Mouse (Mus musculus) MEL (cell line): ENCODE measurements around the gene Ttc17. TPM values are rescaled to one million over a fixed set of nuclear protein-coding genes. Genes with fewer than 3 reads are reported as not detected.
A peak's percentile ranks its signal among the peaks of the same experiment; 100 is the strongest.

Source experiments
- DNase-seq: peaks from one replicate; pipeline ENCODE4 v3.0.0; 2011; ENCODE audit warnings: low read depth, low spot score
- H3K27ac ChIP-seq: 2 replicates; pipeline ENCODE4 v1.5.1; 2012; ENCODE audit warnings: low read depth, mild to moderate bottlenecking, control low read depth, low read length, moderate library complexity; ENCODE audit not compliant: control insufficient read depth
- H3K27me3 ChIP-seq, 2 experiments: fragments of 150-350 bp in 1 of 2; sonication (generic) in 1 of 2; 2 replicates each; pipeline ENCODE4 v1.6.1; 2012; ENCODE audit warnings: low read length in 2 of 2, mild to moderate bottlenecking in 2 of 2, improper control_type of control experiment in 1 of 2, moderate library complexity in 1 of 2; ENCODE audit not compliant: insufficient read depth in 2 of 2, control insufficient read depth in 1 of 2
- H3K36me3 ChIP-seq, 2 experiments: 2 replicates each; pipeline ENCODE4 v1.6.1; 2012 to 2014; ENCODE audit warnings: low read length in 2 of 2, improper control_type of control experiment in 1 of 2, inconsistent platforms in 1 of 2, mild to moderate bottlenecking in 1 of 2; ENCODE audit not compliant: insufficient read depth in 2 of 2, control insufficient read depth in 1 of 2
- H3K4me1 ChIP-seq, 2 experiments: fragments of 150-350 bp in 1 of 2; sonication (generic) in 1 of 2; 2 replicates each; pipeline ENCODE4 v1.6.1; 2012; ENCODE audit warnings: low read length in 2 of 2, improper control_type of control experiment in 1 of 2, mild to moderate bottlenecking in 1 of 2; ENCODE audit not compliant: insufficient read depth in 2 of 2, control insufficient read depth in 1 of 2
- H3K4me3 ChIP-seq, 2 experiments: fragments of 150-350 bp in 1 of 2; sonication (generic) in 1 of 2; 2 replicates each; pipeline ENCODE4 v1.5.1; 2012; ENCODE audit warnings: low read depth in 2 of 2, low read length in 2 of 2, mild to moderate bottlenecking in 2 of 2, moderate library complexity in 2 of 2, control low read depth in 1 of 2, improper control_type of control experiment in 1 of 2; ENCODE audit not compliant: control insufficient read depth in 1 of 2, insufficient read depth in 1 of 2
- H3K79me2 ChIP-seq: 2 replicates; pipeline ENCODE4 v1.6.1; 2012; ENCODE audit warnings: mild to moderate bottlenecking, low read length, moderate library complexity; ENCODE audit not compliant: control insufficient read depth, poor library complexity, insufficient read depth
- H3K9ac ChIP-seq: 2 replicates; pipeline ENCODE4 v1.6.1; 2012; ENCODE audit warnings: low read depth, mild to moderate bottlenecking, control low read depth, low read length, moderate library complexity; ENCODE audit not compliant: control insufficient read depth, poor library complexity, severe bottlenecking
- H3K9me3 ChIP-seq: fragments of 150-350 bp; sonication (generic); replicated peaks from 2 replicates; pipeline ENCODE4 v1.6.1; 2012; ENCODE audit warnings: mild to moderate bottlenecking, low read length, improper control_type of control experiment, moderate library complexity; ENCODE audit not compliant: insufficient read depth
- CHD2 ChIP-seq: IDR thresholded peaks from 2 replicates; pipeline ENCODE4 v1.6.1; 2011; ENCODE audit warnings: low read length, improper control_type of control experiment
- CTCF ChIP-seq, 3 experiments: IDR thresholded peaks in 2 of 3; conservative IDR thresholded peaks in 1 of 3; 2 replicates each; pipeline ENCODE4 v1.5.1; 2011 to 2012; ENCODE audit warnings: low read length in 3 of 3, low read depth in 2 of 3, mild to moderate bottlenecking in 2 of 3, improper control_type of control experiment in 1 of 3, inconsistent platforms in 1 of 3, mixed read lengths in 1 of 3, moderate library complexity in 1 of 3; ENCODE audit not compliant: control insufficient read depth in 1 of 3, insufficient read depth in 1 of 3, poor library complexity in 1 of 3, severe bottlenecking in 1 of 3
- ELF1 ChIP-seq: IDR thresholded peaks from 2 replicates; pipeline ENCODE4 v1.6.1; 2014; ENCODE audit warnings: low read depth, mild to moderate bottlenecking, inconsistent platforms, low read length, improper control_type of control experiment, moderate library complexity
- ETS1 ChIP-seq: IDR thresholded peaks from 2 replicates; pipeline ENCODE4 v1.6.1; 2012; ENCODE audit warnings: low read depth, mild to moderate bottlenecking, inconsistent platforms, low read length, improper control_type of control experiment, moderate library complexity
- JUND ChIP-seq: IDR thresholded peaks from 2 replicates; pipeline ENCODE4 v1.6.1; 2011; ENCODE audit warnings: low read depth, mild to moderate bottlenecking, improper control_type of control experiment, low read length
- KAT2A ChIP-seq: conservative IDR thresholded peaks from 2 replicates; pipeline ENCODE4 v1.6.1; 2012; ENCODE audit warnings: low read depth, low read length, improper control_type of control experiment, inconsistent platforms
- MAX ChIP-seq: IDR thresholded peaks from 2 replicates; pipeline ENCODE4 v1.6.1; 2011; ENCODE audit warnings: low read length, improper control_type of control experiment
- MEF2A ChIP-seq: IDR thresholded peaks from 2 replicates; pipeline ENCODE4 v1.6.1; 2014; ENCODE audit warnings: low read depth, mild to moderate bottlenecking, inconsistent platforms, low read length, improper control_type of control experiment; ENCODE audit not compliant: poor library complexity, insufficient replicate concordance, severe bottlenecking; ENCODE audit errors: extremely low read depth
- MYB ChIP-seq: IDR thresholded peaks from 2 replicates; pipeline ENCODE4 v1.6.1; 2011; ENCODE audit warnings: mild to moderate bottlenecking, low read depth, low read length, improper control_type of control experiment
- POLR2A ChIP-seq, 2 experiments: IDR thresholded peaks; 2 replicates each; pipeline ENCODE4 v1.6.1; 2011 to 2012; ENCODE audit warnings: low read length in 2 of 2, mild to moderate bottlenecking in 2 of 2, control low read depth in 1 of 2, improper control_type of control experiment in 1 of 2, low read depth in 1 of 2, moderate library complexity in 1 of 2; ENCODE audit not compliant: control insufficient read depth in 1 of 2, insufficient read depth in 1 of 2, poor library complexity in 1 of 2
- POLR2AphosphoS2 ChIP-seq: IDR thresholded peaks from 2 replicates; pipeline ENCODE4 v1.6.1; 2011; ENCODE audit warnings: low read length, improper control_type of control experiment
- RAD21 ChIP-seq: IDR thresholded peaks from 2 replicates; pipeline ENCODE4 v1.6.1; 2011; ENCODE audit warnings: mild to moderate bottlenecking, low read depth, low read length, improper control_type of control experiment
- RCOR1 ChIP-seq: IDR thresholded peaks from 2 replicates; pipeline ENCODE4 v1.6.1; 2012; ENCODE audit warnings: low read depth, mild to moderate bottlenecking, inconsistent platforms, low read length, improper control_type of control experiment
- SMC3 ChIP-seq: IDR thresholded peaks from 2 replicates; pipeline ENCODE4 v1.6.1; 2011; ENCODE audit warnings: low read depth, low read length, improper control_type of control experiment
- TBP ChIP-seq: IDR thresholded peaks from 2 replicates; pipeline ENCODE4 v1.8.0; 2011; ENCODE audit warnings: low read depth, low read length, improper control_type of control experiment
- UBTF ChIP-seq: IDR thresholded peaks from 2 replicates; pipeline ENCODE4 v1.6.1; 2012; ENCODE audit warnings: low read depth, mild to moderate bottlenecking, inconsistent platforms, low read length, improper control_type of control experiment, moderate library complexity, borderline replicate concordance; ENCODE audit not compliant: insufficient read depth
- USF1 ChIP-seq: IDR thresholded peaks from 2 replicates; pipeline ENCODE4 v1.6.1; 2014; ENCODE audit warnings: low read depth, mild to moderate bottlenecking, inconsistent platforms, low read length, improper control_type of control experiment, moderate library complexity
- USF2 ChIP-seq, 2 experiments: IDR thresholded peaks; 2 replicates each; pipeline ENCODE4 v1.6.1; 2011 to 2012; ENCODE audit warnings: improper control_type of control experiment in 2 of 2, low read length in 2 of 2, borderline replicate concordance in 1 of 2, inconsistent platforms in 1 of 2, low read depth in 1 of 2, mild to moderate bottlenecking in 1 of 2; ENCODE audit not compliant: insufficient read depth in 1 of 2
- ZC3H11A ChIP-seq: IDR thresholded peaks from 2 replicates; pipeline ENCODE4 v1.6.1; 2012; ENCODE audit warnings: low read depth, mild to moderate bottlenecking, inconsistent platforms, low read length, improper control_type of control experiment
- ZKSCAN1 ChIP-seq: IDR thresholded peaks from 2 replicates; pipeline ENCODE4 v1.6.1; 2012; ENCODE audit warnings: low read depth, mild to moderate bottlenecking, inconsistent platforms, low read length, improper control_type of control experiment, moderate library complexity
- polyA plus RNA-seq, 2 experiments: library from polyadenylated mRNA; stranded (reverse) in 1 of 2; unstranded in 1 of 2; fragments of >175 nt in 1 of 2; fragments of >200 nt in 1 of 2; gene quantifications; 2 replicates each; pipeline versions ENCODE4 v1.2.1 to v1.2.4; 2012; ENCODE audit warnings: low replicate concordance in 2 of 2, low read depth in 1 of 2; ENCODE audit not compliant: insufficient read length in 2 of 2, insufficient read depth in 1 of 2, missing spikeins in 1 of 2
- total RNA-seq: library from RNA; depleted of rRNA; stranded (reverse); fragments of 300-350 nt; gene quantifications from 2 replicates; pipeline ENCODE4 v1.2.3, GENCODE M21; 2012

The Ttc17 gene
- total and polyA plus RNA-seq, 3 experiments = 7.0 to 10.2 TPM; not detected in 1

DNA sequence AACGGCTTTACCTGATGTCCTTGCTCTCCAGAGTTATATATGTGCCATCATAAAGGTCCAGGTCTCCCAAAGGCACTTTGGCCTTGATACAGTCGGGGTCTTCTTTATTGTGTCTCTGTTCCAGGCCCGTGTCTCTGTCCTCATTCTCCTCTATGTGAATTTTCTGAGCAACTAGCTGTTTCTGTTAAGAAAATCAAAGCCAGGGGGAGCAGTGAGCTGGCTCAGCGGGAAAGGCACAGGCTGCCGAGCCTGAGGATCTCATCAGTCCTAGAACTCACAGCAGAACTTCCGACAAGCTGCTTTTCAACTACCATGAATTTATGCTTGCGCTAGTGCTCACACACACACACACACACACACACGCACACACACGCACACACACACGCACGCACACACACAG, 27.8 kb downstream of the Ttc17 start:
- Histone ChIP-seq H3K9ac (no peak overlapping the region), H3K9me3 (no peaks in the 10 kb centered on the region), H3K4me3 (no peak overlapping the region), H3K27me3 (no peaks in the 10 kb centered on the region), H3K27ac (no peak overlapping the region), H3K79me2 (no peaks in the 10 kb centered on the region), H3K4me1 (no peaks in the 10 kb centered on the region), H3K36me3 (peaks cover 0 to 2% of the 10 kb centered on the region in 2 experiments; a peak in 1 of 4 replicates)
- DNase-seq = no peak
- TF ChIP-seq POLR2AphosphoS2 = no peak
- TF ChIP-seq MYB = no peak
- no peak for TF ChIP-seq USF1
- no peak for TF ChIP-seq UBTF
- no peak for TF ChIP-seq ZKSCAN1
- no peak for TF ChIP-seq ETS1
- no peak for TF ChIP-seq SMC3
- no peak for TF ChIP-seq CHD2
- no peak for TF ChIP-seq MEF2A
- no peak for TF ChIP-seq RCOR1
- TF ChIP-seq TBP = no peak

DNA sequence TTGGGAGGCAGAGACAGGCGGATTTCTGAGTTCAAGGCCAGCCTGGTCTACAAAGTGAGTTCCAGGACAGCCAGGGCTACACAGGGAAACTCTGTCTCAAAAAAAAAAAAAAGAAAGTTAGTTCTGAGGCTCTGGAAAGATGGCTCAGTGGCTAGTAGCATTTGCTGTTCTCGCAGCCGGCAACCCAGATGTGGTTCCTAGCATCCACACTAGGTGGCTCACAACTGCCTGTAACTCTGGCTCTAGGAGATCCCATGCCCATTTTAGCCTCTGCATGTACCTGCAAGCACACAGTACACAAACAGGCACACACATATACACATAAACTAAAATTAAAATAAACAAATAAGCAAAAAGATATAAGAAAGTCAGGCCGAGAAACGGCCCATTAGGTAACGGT, 35.4 kb downstream of the Ttc17 start:
- peak; percentile 41 for DNase-seq
- no peaks in the 10 kb centered on the region for H3K79me2 ChIP-seq
- no peak overlapping the region for H3K27ac ChIP-seq
- H3K9ac ChIP-seq = no peak overlapping the region
- H3K4me1 ChIP-seq = no peaks in the 10 kb centered on the region
- H3K36me3 ChIP-seq = peaks cover 0 to 11% of the 10 kb centered on the region in 2 experiments; a peak in 2 of 4 replicates
- H3K27me3 ChIP-seq = no peaks in the 10 kb centered on the region
- no peak for TF ChIP-seq MAX
- peak; percentile 5 for TF ChIP-seq RAD21
- peak; percentile 38; the same call in 1 of the 2 replicates for TF ChIP-seq SMC3
- no peak for TF ChIP-seq USF2 (IDR thresholded peaks at IDR 0.05; ENCODE audit: borderline replicate concordance in 1 of 2, insufficient read depth in 1 of 2, low read depth in 1 of 2, low read length in 2 of 2)
- TF ChIP-seq ELF1 = no peak
- no peak for TF ChIP-seq POLR2A (IDR thresholded peaks at IDR 0.05; ENCODE audit: control insufficient read depth in 1 of 2, insufficient read depth in 1 of 2, low read depth in 1 of 2, low read length in 2 of 2, poor library complexity in 1 of 2)
- no peak for TF ChIP-seq MYB
- no peak for TF ChIP-seq ZC3H11A
- no peak for TF ChIP-seq POLR2AphosphoS2
- no peak for TF ChIP-seq KAT2A
- TF ChIP-seq JUND = no peak
- peak; percentile 12 to 43 (median 42); a peak in 4 of 6 replicates for TF ChIP-seq CTCF (IDR thresholded peaks at IDR 0.05 in 2 of 3, conservative IDR thresholded peaks at IDR 0.05 in 1 of 3; ENCODE audit: control insufficient read depth in 1 of 3, insufficient read depth in 1 of 3, low read depth in 2 of 3, low read length in 3 of 3, poor library complexity in 1 of 3, severe bottlenecking in 1 of 3)
- H3K9me3 ChIP-seq = no peaks in the 10 kb centered on the region
- no peak overlapping the region for H3K4me3 ChIP-seq
